Comparison of ENCODE assay signal across 27 mouse cellular contexts in the genomic region with DNA sequence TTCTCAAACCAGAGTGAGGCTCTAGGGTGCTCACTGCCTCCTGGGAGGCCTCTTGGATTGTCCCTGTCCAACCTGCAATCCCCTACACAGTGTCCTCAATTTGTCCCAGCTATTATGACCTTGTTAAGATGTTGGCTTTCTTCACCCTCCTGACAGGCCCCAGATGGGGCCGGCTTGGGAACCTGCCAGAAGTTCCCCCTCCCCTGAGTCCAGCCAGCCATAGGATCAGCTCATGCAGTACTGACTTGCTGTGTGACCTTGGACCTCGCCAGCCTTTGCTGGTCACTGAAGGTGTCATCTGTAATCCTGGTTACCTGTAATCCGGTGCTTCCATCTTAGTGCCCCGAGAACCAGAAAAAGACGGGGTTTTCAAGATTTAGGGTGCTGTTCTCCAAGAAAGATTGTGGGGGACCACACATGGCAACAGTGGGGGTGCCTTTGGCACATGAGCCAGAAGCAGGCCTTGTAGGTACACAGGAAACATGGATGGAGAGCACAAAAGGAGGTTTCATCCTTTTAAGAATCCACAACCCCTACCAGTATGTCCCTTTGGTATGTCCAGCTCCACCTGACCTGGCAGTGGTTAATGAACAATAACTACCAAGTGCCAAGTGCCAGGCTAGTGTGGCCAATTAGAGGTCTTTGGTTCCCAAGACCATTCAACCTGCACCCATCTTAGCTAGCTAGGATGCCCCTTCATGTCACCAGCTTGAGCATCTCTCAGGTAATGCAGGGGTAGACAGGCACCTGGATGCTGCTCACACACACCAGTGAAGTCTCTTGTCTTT. TPM values are rescaled to one million over a fixed set of nuclear protein-coding genes. Genes with fewer than 3 reads are reported as not detected.
DNase-seq lines count a peak whose midpoint lies in the region; ATAC-seq and TF ChIP-seq lines count a peak whose summit lies in the region.
"Had no signal": no experiment of that assay in that cellular context is flagged by ENCODE, and none has a peak within 500 bp of the region (broad histone marks: within the 10 kb centered on the region; RNA-seq: fewer than 3 reads in every experiment).

No protein-coding gene starts in this region.

- peak; percentile 72 for DNase-seq in cerebellum, adult 9-11 months
- DNase-seq in cerebellum, postnatal 4 days (ENCODE audit: low spot score in 2 of 2) = no peak
- DNase-seq in kidney, adult 2 months = peak; percentile 76
- peak; percentile 48 for DNase-seq in left cerebral cortex, postnatal 4 days
- DNase-seq in left cerebral cortex, postnatal 36 days (ENCODE audit: low spot score in 2 of 2) = no peak
- no peak for DNase-seq in embryo, embryonic 10.5 days (ENCODE audit: low spot score)
- DNase-seq: adrenal gland, postnatal 25 days; gastrocnemius, adult 2 months; gastrocnemius, postnatal 36 days; heart, adult 18-20 months; heart, postnatal 36 days; layer of hippocampus, adult 9-11 months; liver, postnatal 0 days; lung, postnatal 36 days; right cerebral cortex, postnatal 25 days; thymus, postnatal 14 days had no signal

- H3K36me3 ChIP-seq in kidney, adult 2 months (ENCODE audit: control insufficient read depth, insufficient read depth, low read length) = no peaks in the 10 kb centered on the region
- no peaks in the 10 kb centered on the region for H3K36me3 ChIP-seq in kidney, embryonic 16.5 days (ENCODE audit: insufficient read depth, low read length)
- H3K36me3 ChIP-seq: embryonic facial prominence, embryonic 13.5 days; hindbrain, embryonic 12.5 days; liver, embryonic 12.5 days had no signal

- H3K4me2 ChIP-seq in kidney, embryonic 16.5 days (replicated peaks; ENCODE audit: low read depth, low read length) = no peak overlapping the region
- H3K4me2 ChIP-seq: embryonic facial prominence, embryonic 13.5 days; heart, embryonic 11.5 days; hindbrain, embryonic 12.5 days; liver, embryonic 12.5 days; midbrain, embryonic 11.5 days had no signal

- H3K27me3 ChIP-seq in kidney, adult 2 months (replicated peaks; ENCODE audit: control insufficient read depth, insufficient read depth, low read length) = no peaks in the 10 kb centered on the region
- H3K27me3 ChIP-seq in kidney, embryonic 16.5 days (ENCODE audit: insufficient read depth, low read length) = peaks cover 12% of the 10 kb centered on the region; the same call in 1 of the 2 replicates

- TF ChIP-seq CTCF in kidney, adult 2 months (conservative IDR thresholded peaks at IDR 0.05; ENCODE audit: insufficient read depth, insufficient read length, low read depth, low read length) = no peak

- no peak for ATAC-seq in kidney, embryonic 16.5 days (ENCODE audit: low FRiP score, low TSS enrichment)
- ATAC-seq: forebrain, embryonic 16.5 days; liver, embryonic 12.5 days; liver, postnatal 0 days; midbrain, embryonic 16.5 days had no signal

- 75% methylated on average over 5 of the region's 5 CpGs for whole genome bisulfite sequencing in kidney, adult 2 months
- WGBS in kidney, embryonic 16.5 days = 85% methylated on average over 5 of the region's 5 CpGs

- no peak overlapping the region for H3K9ac ChIP-seq in kidney, embryonic 16.5 days (replicated peaks; ENCODE audit: low read length)
- H3K9ac ChIP-seq: embryonic facial prominence, embryonic 13.5 days; hindbrain, embryonic 12.5 days; liver, embryonic 12.5 days; liver, postnatal 0 days had no signal

- H3K9me3 ChIP-seq in kidney, embryonic 16.5 days (ENCODE audit: low read length) = no peaks in the 10 kb centered on the region
- H3K9me3 ChIP-seq: embryonic facial prominence, embryonic 13.5 days; hindbrain, embryonic 12.5 days; liver, embryonic 12.5 days had no signal

- no peak overlapping the region for H3K4me3 ChIP-seq in kidney, adult 2 months (ENCODE audit: insufficient read depth, low read depth, low read length)
- no peak overlapping the region for H3K4me3 ChIP-seq in kidney, embryonic 16.5 days (ENCODE audit: low read length)
- H3K4me3 ChIP-seq: embryonic facial prominence, embryonic 13.5 days; erythroblast, embryonic 14.5 days; gastrocnemius, adult 2 months; hindbrain, embryonic 12.5 days; liver, embryonic 12.5 days had no signal

- peaks cover 21% of the 10 kb centered on the region for H3K4me1 ChIP-seq in kidney, adult 2 months (ENCODE audit: control insufficient read depth, insufficient read depth, low read length)
- H3K4me1 ChIP-seq in kidney, embryonic 16.5 days (ENCODE audit: insufficient read depth, low read length) = peaks cover 14% of the 10 kb centered on the region

- intact Hi-C loops in left cerebral cortex, postnatal 4 days (cut with DNase I) = no loop called here
- intact Hi-C loops in left cerebral cortex, postnatal 36 days (cut with DNase I) = no loop called here

- no peak for TF ChIP-seq POLR2A in kidney, adult 2 months (IDR thresholded peaks at IDR 0.05; ENCODE audit: low read depth, low read length)

- no peak overlapping the region for H3K27ac ChIP-seq in kidney, adult 2 months (ENCODE audit: insufficient read depth, low read depth, low read length)
- no peak overlapping the region for H3K27ac ChIP-seq in kidney, embryonic 16.5 days (ENCODE audit: low read length)
- H3K27ac ChIP-seq: embryonic facial prominence, embryonic 13.5 days; gastrocnemius, adult 2 months; hindbrain, embryonic 12.5 days; kidney, postnatal 0 days; liver, embryonic 12.5 days had no signal

RNA-seq across cellular contexts. Expression of gene Rtn4r, which starts 5.9 kb away (rescaled TPM):
- 18.9 and 26.7 TPM in 2 replicates for polyA plus RNA-seq in kidney, adult 2 months (2012; rRNA removed)
- polyA plus RNA-seq in kidney, embryonic 16.5 days (2015; fragmentation: Nextera tagmentation; extraction: Ambion mirVana) = 1.0 and 3.4 TPM in 2 replicates
- 10 to 100 TPM; 63.1 to 63.3 TPM for total RNA-seq in left cerebral cortex, postnatal 4 days (2021)
- 100 to 1,000 TPM; 128 to 164 TPM for total RNA-seq in left cerebral cortex, postnatal 36 days (2021)
- total RNA-seq: adrenal gland, postnatal 25 days; gastrocnemius, adult 2 months; neutrophil, adult 5-6 weeks had no signal

RNA-seq across cellular contexts. Expression of gene Prodh, which starts 43.3 kb away (rescaled TPM):
- 397 and 415 TPM in 2 replicates for polyA plus RNA-seq in kidney, adult 2 months (2012; rRNA removed)
- polyA plus RNA-seq in kidney, embryonic 16.5 days (2015; fragmentation: Nextera tagmentation; extraction: Ambion mirVana) = 22.3 and 23.0 TPM in 2 replicates
- 1 to 10 TPM; 4.8 to 6.4 TPM for total RNA-seq in left cerebral cortex, postnatal 4 days (2021)
- total RNA-seq in left cerebral cortex, postnatal 36 days (2021) = 10 to 100 TPM; 35.5 to 42.7 TPM

Comparison
In these comparisons a context has a peak if more than half of its experiments do, and no peak if none do; other contexts are left out.
1. DNase-seq: peak in cerebellum, adult 9-11 months (single experiment), kidney, adult 2 months (single experiment) and left cerebral cortex, postnatal 4 days (single experiment); none in cerebellum, postnatal 4 days (0 of 2), left cerebral cortex, postnatal 36 days (0 of 2) and embryo, embryonic 10.5 days (single experiment).
2. RNA of gene Prodh, which starts 43.3 kb away (total RNA-seq): 35.5 to 42.7 TPM in left cerebral cortex, postnatal 36 days; 4.8 to 6.4 TPM in left cerebral cortex, postnatal 4 days; every median in the first group is over 4 times any median in the second.